Mouse (Mus musculus) stomach, embryonic 14.5 days (tissue): ENCODE results near the gene Mapk1ip1. TPM values are rescaled to one million over a fixed set of nuclear protein-coding genes. Genes with fewer than 3 reads are reported as not detected.

ENCODE experiments used
- ATAC-seq: fragments of 200-750 bp; cut with Nextera tagmentation; 2 replicates; pipeline ENCODE4 v1.8.0; 2017; ENCODE audit warnings: low read depth, moderate TSS enrichment; ENCODE audit not compliant: insufficient number of reproducible peaks, insufficient read depth, low FRiP score
- H3K27ac ChIP-seq: fragments of 300-500 bp; sonication (generic); 2 replicates; pipeline ENCODE4 v1.5.1; 2014; ENCODE audit warnings: mild to moderate bottlenecking, low read length, moderate library complexity, mixed read lengths
- H3K27me3 ChIP-seq: fragments of 300-500 bp; sonication (generic); 2 replicates; pipeline ENCODE4 v1.6.1; 2014; ENCODE audit warnings: low read length, control low read depth, mixed read lengths; ENCODE audit not compliant: control insufficient read depth, insufficient read depth
- H3K36me3 ChIP-seq: fragments of 300-500 bp; sonication (generic); 2 replicates; pipeline ENCODE4 v1.6.1; 2014; ENCODE audit warnings: mild to moderate bottlenecking, control low read depth, low read length, moderate library complexity, mixed read lengths; ENCODE audit not compliant: control insufficient read depth, insufficient read depth
- H3K4me1 ChIP-seq: fragments of 300-500 bp; sonication (generic); 2 replicates; pipeline ENCODE4 v1.6.1; 2014; ENCODE audit warnings: low read length, control low read depth, mixed read lengths; ENCODE audit not compliant: control insufficient read depth, insufficient read depth
- H3K4me2 ChIP-seq: fragments of 300-500 bp; sonication (generic); replicated peaks from 2 replicates; pipeline ENCODE4 v1.6.1; 2014; ENCODE audit warnings: low read depth, low read length, control low read depth
- H3K4me3 ChIP-seq: fragments of 300-500 bp; sonication (generic); 2 replicates; pipeline ENCODE4 v1.5.1; 2014; ENCODE audit warnings: low read depth, low read length, control low read depth
- H3K9ac ChIP-seq: fragments of 300-500 bp; sonication (generic); replicated peaks from 2 replicates; pipeline ENCODE4 v1.6.1; 2014; ENCODE audit warnings: low read depth, mild to moderate bottlenecking, control low read depth, low read length, moderate library complexity, mixed read lengths
- H3K9me3 ChIP-seq: fragments of 300-500 bp; sonication (generic); 2 replicates; pipeline ENCODE4 v1.6.1; 2016; ENCODE audit warnings: low read depth, low read length, control low read depth; ENCODE audit not compliant: control insufficient read depth
- WGBS: fragments of 180-500 bp; shearing (Covaris S2); extraction: QIAGEN DNeasy Blood & Tissue Kit; methylation state at CpG from one replicate; pipeline ENCODE4 v1.1.7; 2014; 5-methylcytosine and 5-hydroxymethylcytosine counted together
- polyA plus RNA-seq: library from polyadenylated mRNA; unstranded; fragments of >200 nt; fragmentation: Nextera tagmentation; extraction: Ambion mirVana; gene quantifications from 2 replicates; pipeline ENCODE4 v1.2.1, GENCODE M21; 2014

The Mapk1ip1 gene
- polyA plus RNA-seq, 1 experiment from 2014 or later: 19.5 TPM

GRCm38 (mm10) chr7:138863950-138864572, 18.0 kb upstream of the Mapk1ip1 start:
- peaks cover 9% of the 10 kb centered on the region for H3K36me3 ChIP-seq
- H3K27ac ChIP-seq: no peak overlapping the region
- H3K4me3 ChIP-seq: no peak overlapping the region
- no peak overlapping the region for H3K9ac ChIP-seq
- no peak overlapping the region for H3K4me2 ChIP-seq
- H3K4me1 ChIP-seq: no peaks in the 10 kb centered on the region
- no peak for ATAC-seq
- H3K27me3 ChIP-seq: no peaks in the 10 kb centered on the region
- H3K9me3 ChIP-seq: no peaks in the 10 kb centered on the region
- 82% methylated on average over 3 of the region's 3 CpGs for WGBS

GRCm38 (mm10) chr7:138856670-138857069, 10.6 kb upstream of the Mapk1ip1 start:
- no peak overlapping the region for H3K4me2 ChIP-seq
- H3K9me3 ChIP-seq: no peaks in the 10 kb centered on the region
- no peak overlapping the region for H3K4me3 ChIP-seq
- no peak for ATAC-seq
- no peaks in the 10 kb centered on the region for H3K27me3 ChIP-seq
- H3K36me3 ChIP-seq: peaks cover 35% of the 10 kb centered on the region
- H3K4me1 ChIP-seq: no peaks in the 10 kb centered on the region
- H3K9ac ChIP-seq: no peak overlapping the region
- H3K27ac ChIP-seq: no peak overlapping the region
- 72% methylated on average over 2 of the region's 2 CpGs for WGBS

GRCm38 (mm10) chr7:138854201-138854600, 8.1 kb upstream of the Mapk1ip1 start:
- ATAC-seq: no peak
- 94% methylated on average over 2 of the region's 2 CpGs for WGBS
- no peaks in the 10 kb centered on the region for H3K27me3 ChIP-seq
- peaks cover 41% of the 10 kb centered on the region for H3K36me3 ChIP-seq
- H3K9ac ChIP-seq: no peak overlapping the region
- no peaks in the 10 kb centered on the region for H3K4me1 ChIP-seq
- no peaks in the 10 kb centered on the region for H3K9me3 ChIP-seq
- H3K4me3 ChIP-seq: no peak overlapping the region
- H3K4me2 ChIP-seq: no peak overlapping the region
- no peak overlapping the region for H3K27ac ChIP-seq

GRCm38 (mm10) chr7:138853417-138854031, 7.5 kb upstream of the Mapk1ip1 start:
- H3K27me3 ChIP-seq: no peaks in the 10 kb centered on the region
- 92% methylated on average over 4 of the region's 4 CpGs for WGBS

GRCm38 (mm10) chr7:138850083-138850482, 4.0 kb upstream of the Mapk1ip1 start:
- no peaks in the 10 kb centered on the region for H3K27me3 ChIP-seq
- no peaks in the 10 kb centered on the region for H3K9me3 ChIP-seq
- no peak overlapping the region for H3K27ac ChIP-seq
- ATAC-seq: no peak
- no peak overlapping the region for H3K9ac ChIP-seq
- no peak overlapping the region for H3K4me3 ChIP-seq
- H3K36me3 ChIP-seq: peaks cover 35% of the 10 kb centered on the region
- H3K4me1 ChIP-seq: peaks cover 17% of the 10 kb centered on the region
- no peak overlapping the region for H3K4me2 ChIP-seq

More at GRCm38 (mm10) chr7:138853417-138854031, 7.5 kb upstream of the Mapk1ip1 start:
- Histone ChIP-seq H3K4me1 (peaks cover under 1% of the 10 kb centered on the region; the same call in 1 of the 2 replicates), H3K4me2 (no peak overlapping the region), H3K36me3 (peaks cover 42% of the 10 kb centered on the region), H3K9me3 (no peaks in the 10 kb centered on the region), H3K27ac (no peak overlapping the region), H3K9ac (no peak overlapping the region), H3K4me3 (no peak overlapping the region)
- no peak for ATAC-seq

GRCm38 (mm10) chr7:138848028-138848920, 2.2 kb upstream of the Mapk1ip1 start:
- Histone ChIP-seq H3K4me2 (peak overlapping the region; percentile 91; the same call in 1 of the 2 replicates), H3K27ac (no peak overlapping the region), H3K36me3 (peaks cover 25% of the 10 kb centered on the region), H3K9me3 (no peaks in the 10 kb centered on the region), H3K4me3 (peak overlapping the region; percentile 98; the same call in 1 of the 2 replicates), H3K4me1 (peaks cover 24% of the 10 kb centered on the region), H3K27me3 (no peaks in the 10 kb centered on the region), H3K9ac (0 out of 2 replicates have a peak overlapping the region, but pooled peaks have one; percentile 94)
- no peak for ATAC-seq
- WGBS: 73% methylated on average over 7 of the region's 7 CpGs

- Histone ChIP-seq H3K36me3 (peaks cover 18% of the 10 kb centered on the region), H3K4me1 (peaks cover 24% of the 10 kb centered on the region), H3K27ac (no peak overlapping the region), H3K4me2 (peak overlapping the region; percentile 91), H3K9me3 (no peaks in the 10 kb centered on the region), H3K27me3 (no peaks in the 10 kb centered on the region), H3K9ac (peak overlapping the region; percentile 94), H3K4me3 (peak overlapping the region; percentile 98)
- no peak for ATAC-seq
- WGBS: 38% methylated on average over 13 of the region's 13 CpGs
Measured at GRCm38 (mm10) chr7:138847316-138848027, 1.4 kb upstream of the Mapk1ip1 start.

GRCm38 (mm10) chr7:138846502-138846991, 474 bp upstream of the Mapk1ip1 start:
- Histone ChIP-seq H3K27me3 (no peaks in the 10 kb centered on the region), H3K9me3 (no peaks in the 10 kb centered on the region), H3K36me3 (peaks cover 9% of the 10 kb centered on the region), H3K4me3 (peak overlapping the region; percentile 98), H3K4me2 (peak overlapping the region; percentile 91), H3K9ac (peak overlapping the region; percentile 94), H3K27ac (peak overlapping the region; percentile 86), H3K4me1 (peaks cover 24% of the 10 kb centered on the region)
- peak; percentile 81 for ATAC-seq
- WGBS: 1% methylated on average over 38 of the region's 61 CpGs
